Mouse (Mus musculus): ENCODE data around the gene Gramd1a.

- TF ChIP-seq GATA1 (IDR thresholded peaks at IDR 0.05; ENCODE audit: borderline replicate concordance, low read length) (no peak), CTCF (IDR thresholded peaks at IDR 0.05; ENCODE audit: low read depth, low read length) (no peak)
Observed at GRCm38 (mm10) chr7:31149751-31150565, 5.7 kb downstream of the Gramd1a start.

Measured in G1E (cell line).